Mouse (Mus musculus): ENCODE measurements around the gene Krt10.

The Krt10 gene

DNA sequence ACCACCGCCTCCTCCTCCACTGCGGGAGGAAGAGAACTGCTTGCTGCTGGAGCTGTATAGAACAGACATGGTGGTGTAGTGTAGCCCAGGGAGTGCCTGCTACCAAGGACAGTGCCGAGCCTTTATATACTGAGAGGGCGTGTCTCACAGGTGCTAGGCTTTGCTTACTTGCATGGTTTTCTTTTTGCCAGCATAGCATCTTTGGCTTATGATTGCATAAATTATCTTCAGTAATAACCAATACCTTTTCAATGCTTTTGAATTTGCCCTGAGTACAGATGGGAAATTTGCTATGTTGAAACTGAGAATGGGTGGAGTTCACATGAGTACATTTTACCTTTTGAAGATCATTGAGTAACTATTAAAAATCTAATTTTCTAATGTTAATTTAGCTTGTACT lies at the start of gene Krt10:
Gene Krt10, minus strand, starts transcription at position 101 of the 400 bp plus-strand sequence.
- no peak for DNase-seq (ENCODE audit: low spot score)

- DNase-seq (ENCODE audit: low spot score) = no peak
Observed at GRCm38 (mm10) chr11:99437972-99438371, 48.8 kb upstream of the Krt10 start, which contains the start of gene Krt20. Gene Krt20 (minus strand): TSS chr11:99438150.

- no peak for DNase-seq (ENCODE audit: low spot score)
Observed at GRCm38 (mm10) chr11:99436625-99437024, 47.5 kb upstream of the Krt10 start.

GRCm38 (mm10) chr11:99430670-99431069 lies 41.5 kb upstream of the Krt10 start:
- peak; percentile 15 for DNase-seq (ENCODE audit: low spot score)

GRCm38 (mm10) chr11:99422159-99422558 lies 33.0 kb upstream of the Krt10 start, which contains the start of gene Krt12:
Gene Krt12 (minus strand): TSS chr11:99422259.
- DNase-seq (ENCODE audit: low spot score) = no peak

GRCm38 (mm10) chr11:99420586-99420985 lies 31.4 kb upstream of the Krt10 start:
- DNase-seq (ENCODE audit: low spot score) = no peak

- DNase-seq (ENCODE audit: low spot score) = no peak
Observed at GRCm38 (mm10) chr11:99417819-99418218, 28.7 kb upstream of the Krt10 start.

GRCm38 (mm10) chr11:99416902-99417301 lies 27.7 kb upstream of the Krt10 start:
- no peak for DNase-seq (ENCODE audit: low spot score)

DNA sequence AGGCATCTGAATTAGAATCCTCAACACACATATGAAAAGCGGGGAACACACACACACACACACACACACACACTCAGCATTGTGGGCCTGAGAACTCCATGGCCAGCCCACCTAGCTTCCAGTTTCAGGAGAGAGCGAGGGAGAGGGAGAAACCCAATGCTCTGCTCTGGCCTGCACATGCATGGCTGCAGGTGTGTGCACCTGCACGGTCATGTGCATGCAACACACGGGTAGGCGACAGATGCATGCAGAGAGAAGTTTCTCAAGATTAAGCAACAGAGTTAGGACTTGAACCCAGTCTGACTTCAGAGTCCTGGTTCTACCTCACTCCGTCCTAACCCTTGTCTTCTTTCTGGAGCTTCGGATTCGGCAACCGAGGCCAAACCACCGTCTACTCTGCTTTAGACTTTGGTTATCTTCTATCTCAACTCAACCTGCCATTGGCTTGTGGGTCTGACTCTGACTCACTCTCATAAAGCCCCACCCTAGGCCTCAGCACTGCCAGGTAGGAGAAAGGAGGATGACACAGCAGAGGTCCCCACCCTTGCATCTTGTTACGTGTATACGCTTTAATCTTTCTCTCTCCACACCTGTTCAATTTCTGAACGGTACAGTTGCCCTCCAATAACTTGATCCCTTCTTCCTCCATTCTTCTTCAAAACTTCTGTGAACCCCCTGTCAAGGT lies 25.4 kb upstream of the Krt10 start:
- no peak for DNase-seq (ENCODE audit: low spot score)

GRCm38 (mm10) chr11:99413247-99413646 lies 24.1 kb upstream of the Krt10 start:
- peak; percentile 41 for DNase-seq (ENCODE audit: low spot score)

DNA sequence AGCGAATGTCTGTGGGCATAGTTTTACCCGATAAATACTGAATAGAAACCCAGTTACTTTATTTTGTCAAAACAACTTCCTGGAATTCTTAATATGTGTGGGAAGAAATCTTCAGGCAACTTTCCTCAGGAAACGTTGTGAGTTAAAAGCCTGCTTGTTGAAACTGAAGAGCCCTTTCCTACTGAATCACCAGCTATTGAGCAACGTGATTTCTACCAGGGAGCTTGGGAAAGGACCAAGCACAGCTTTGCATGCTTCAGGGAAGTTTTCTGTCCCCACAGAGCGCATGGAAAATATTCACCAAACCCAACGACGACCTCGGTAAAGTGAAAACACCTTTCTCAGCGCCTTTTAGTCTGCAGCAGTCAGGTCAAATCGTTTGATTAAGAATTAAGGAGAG lies 17.0 kb upstream of the Krt10 start:
- DNase-seq (ENCODE audit: low spot score) = no peak

GRCm38 (mm10) chr11:99399956-99400549 lies 10.9 kb upstream of the Krt10 start:
- DNase-seq (ENCODE audit: low spot score) = no peak

- DNase-seq (ENCODE audit: low spot score) = no peak
Observed at GRCm38 (mm10) chr11:99398832-99399231, 9.7 kb upstream of the Krt10 start.

GRCm38 (mm10) chr11:99398084-99398483 lies 8.9 kb upstream of the Krt10 start:
- DNase-seq (ENCODE audit: low spot score) = no peak

DNA sequence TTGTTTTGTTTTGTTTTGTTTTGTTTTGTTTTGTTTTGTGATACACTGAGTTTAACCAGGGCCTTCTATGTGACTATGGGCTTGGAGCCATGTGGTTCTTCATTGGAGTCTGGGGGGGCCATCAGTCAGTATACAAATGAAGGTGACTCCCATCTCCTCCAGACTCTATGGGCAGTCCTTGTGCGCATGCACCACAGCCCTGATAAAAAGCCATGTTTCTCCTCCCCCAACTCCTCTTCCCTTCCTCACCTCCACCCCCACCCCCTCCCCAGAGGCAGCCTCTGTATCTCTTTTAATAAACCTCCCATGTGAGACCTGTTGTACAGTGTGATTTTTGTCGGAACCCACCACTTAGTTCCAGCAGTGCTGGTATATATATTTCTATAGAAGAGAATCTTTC lies 7.5 kb upstream of the Krt10 start:
- DNase-seq (ENCODE audit: low spot score) = no peak

GRCm38 (mm10) chr11:99396034-99396433 lies 6.9 kb upstream of the Krt10 start:
- no peak for DNase-seq (ENCODE audit: low spot score)

DNA sequence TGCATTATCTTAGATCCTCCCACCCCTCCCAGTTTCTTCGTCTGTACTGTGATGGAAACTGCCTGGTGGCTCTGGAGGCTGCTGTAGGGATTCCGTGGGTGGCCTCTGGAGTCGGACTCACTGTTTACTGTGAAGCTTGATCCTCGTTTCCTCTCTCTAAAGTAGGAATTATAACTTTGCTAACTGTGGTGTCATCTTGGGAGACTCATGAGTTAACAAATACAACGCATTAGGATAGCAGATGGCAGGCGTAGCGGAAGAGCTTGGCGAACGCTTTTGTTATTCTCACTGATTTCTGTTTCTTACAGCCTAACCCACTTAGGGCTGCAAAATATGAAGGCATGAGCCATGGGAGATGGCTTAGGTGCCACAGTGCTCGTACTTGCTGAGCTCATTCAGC lies 3.3 kb upstream of the Krt10 start:
- DNase-seq (ENCODE audit: low spot score) = no peak

GRCm38 (mm10) chr11:99391375-99391774 lies 2.2 kb upstream of the Krt10 start:
- DNase-seq (ENCODE audit: low spot score) = no peak

GRCm38 (mm10) chr11:99390866-99391265 lies 1.7 kb upstream of the Krt10 start:
- DNase-seq (ENCODE audit: low spot score) = no peak

- DNase-seq (ENCODE audit: low spot score) = no peak
Observed at GRCm38 (mm10) chr11:99388661-99389060, 503 bp downstream of the Krt10 start.

GRCm38 (mm10) chr11:99385813-99386721 lies 3.1 kb downstream of the Krt10 start:
- peak; percentile 82 for DNase-seq (ENCODE audit: low spot score)

DNA sequence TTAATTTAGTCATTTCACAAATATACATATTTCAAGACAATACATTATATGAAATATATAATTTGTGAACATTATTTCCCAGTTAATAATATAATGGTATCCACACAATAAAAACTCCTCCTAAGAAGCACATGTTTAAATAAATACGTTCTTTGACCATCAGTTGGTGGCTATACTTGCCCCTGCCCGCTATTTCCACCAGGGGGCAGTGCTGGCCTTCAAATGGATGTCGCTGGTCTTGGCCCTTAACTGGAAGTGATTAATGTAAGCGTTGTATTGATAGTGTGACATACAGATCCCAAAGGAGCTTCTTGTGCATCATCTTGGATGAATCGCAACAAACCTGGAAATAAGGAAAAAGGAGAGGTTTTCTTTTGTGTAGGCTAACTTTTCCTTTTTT lies 9.6 kb downstream of the Krt10 start:
- peak; percentile 69 for DNase-seq (ENCODE audit: low spot score)

GRCm38 (mm10) chr11:99374803-99375202 lies 14.4 kb downstream of the Krt10 start, which contains the start of gene Krt28:
Gene Krt28 (minus strand): TSS chr11:99374903.
- no peak for DNase-seq (ENCODE audit: low spot score)

All from ovary, postnatal 14 days (tissue).